Mouse (Mus musculus) E14TG2a.4 (cell line): Measurements from ENCODE around the gene Cnih4.

Source experiments
- CTCF ChIP-seq: conservative IDR thresholded peaks from 2 replicates; pipeline ENCODE4 v1.5.1; 2014; ENCODE audit warnings: low read length
- POU5F1 ChIP-seq: IDR thresholded peaks from 2 replicates; pipeline ENCODE4 v1.6.1; 2014; ENCODE audit warnings: low read length, borderline replicate concordance

DNA sequence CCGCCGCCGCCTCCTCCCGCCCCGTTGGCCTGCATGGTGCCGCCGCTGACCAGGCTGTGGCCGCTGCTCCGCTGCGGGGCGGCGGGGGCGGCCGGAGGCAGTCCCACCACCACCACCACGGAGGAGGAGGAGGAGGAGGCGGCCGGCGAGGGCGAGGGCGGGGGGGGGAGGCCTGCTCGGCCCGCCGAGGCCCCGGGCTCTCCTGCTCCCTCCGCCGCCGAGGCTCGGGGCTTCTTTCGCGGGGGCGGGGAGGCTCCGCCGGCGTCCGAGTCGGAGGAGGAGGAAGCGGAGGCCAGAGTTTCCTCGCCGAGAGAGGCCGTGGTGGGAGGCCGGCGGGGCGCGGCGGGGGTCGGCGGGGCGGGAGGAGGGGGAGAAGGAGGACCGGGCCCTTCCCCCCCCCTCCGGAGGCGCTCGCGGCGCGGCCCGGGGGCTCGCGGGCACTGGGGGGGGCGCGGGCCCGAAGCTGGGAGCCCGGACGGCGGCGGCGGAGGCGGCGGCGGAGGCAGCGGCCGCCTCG, 67.0 kb downstream of the Cnih4 start:
- no peak for TF ChIP-seq CTCF
- TF ChIP-seq POU5F1: no peak
